In the genomic region with DNA sequence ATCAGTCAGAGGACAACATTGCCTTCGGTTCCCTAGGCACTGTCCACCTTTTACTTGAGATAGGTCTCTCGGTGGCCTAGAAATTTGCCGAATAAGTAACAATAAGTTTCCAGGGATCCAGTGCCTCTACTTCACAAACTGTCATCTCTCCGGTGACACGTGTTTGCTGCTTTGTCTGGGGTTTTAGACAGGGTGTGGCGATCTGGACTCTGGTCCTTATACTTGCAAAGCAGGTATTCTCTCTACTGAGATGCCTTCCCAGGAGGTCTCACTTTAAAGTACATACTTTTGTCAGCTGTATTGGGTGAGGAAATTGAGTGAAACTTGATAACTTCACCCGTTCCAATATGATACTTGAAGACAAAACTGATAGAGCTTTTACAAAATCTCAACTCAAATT, we compare ENCODE assay signal across 29 mouse cellular contexts.
"Had no signal": no experiment of that assay in that cellular context is flagged by ENCODE, and none has a peak within 500 bp of the region (broad histone marks: within the 10 kb centered on the region; RNA-seq: fewer than 3 reads in every experiment).

No protein-coding gene starts in this region.

- H3K9ac ChIP-seq: limb, embryonic 12.5 days; limb, embryonic 13.5 days; limb, embryonic 15.5 days; liver, embryonic 12.5 days; liver, embryonic 13.5 days; liver, embryonic 14.5 days; liver, embryonic 15.5 days; liver, postnatal 0 days; lung, embryonic 14.5 days; lung, embryonic 15.5 days; midbrain, embryonic 12.5 days; midbrain, embryonic 13.5 days; midbrain, embryonic 15.5 days; neural tube, embryonic 12.5 days; neural tube, embryonic 13.5 days had no signal

- H3K4me2 ChIP-seq: midbrain, embryonic 11.5 days; midbrain, embryonic 13.5 days; midbrain, embryonic 15.5 days had no signal

- H3K36me3 ChIP-seq: limb, embryonic 10.5 days; limb, embryonic 12.5 days; limb, embryonic 13.5 days; limb, embryonic 15.5 days; liver, embryonic 12.5 days; liver, embryonic 13.5 days; liver, embryonic 15.5 days; lung, embryonic 15.5 days; midbrain, embryonic 10.5 days; midbrain, embryonic 12.5 days; midbrain, embryonic 13.5 days; midbrain, embryonic 15.5 days; neural tube, embryonic 12.5 days; neural tube, embryonic 13.5 days had no signal

- H3K4me3 ChIP-seq: limb, embryonic 10.5 days; limb, embryonic 15.5 days; liver, embryonic 12.5 days; liver, embryonic 13.5 days; liver, embryonic 15.5 days; lung, embryonic 15.5 days; megakaryocyte, embryonic 14.5 days; midbrain, embryonic 12.5 days; midbrain, embryonic 13.5 days; midbrain, embryonic 15.5 days; myocyte; neural tube, embryonic 12.5 days; neural tube, embryonic 13.5 days had no signal

- H3K27me3 ChIP-seq: limb, embryonic 12.5 days; limb, embryonic 13.5 days; limb, embryonic 15.5 days; liver, embryonic 12.5 days; liver, embryonic 13.5 days; liver, embryonic 15.5 days; lung, embryonic 15.5 days; megakaryocyte, embryonic 14.5 days; midbrain, embryonic 12.5 days; midbrain, embryonic 13.5 days; midbrain, embryonic 15.5 days; neural tube, embryonic 12.5 days; neural tube, embryonic 13.5 days had no signal

- DNase-seq: left cerebral cortex, postnatal 4 days; liver, embryonic 13.5 days; lung, adult 18-20 months; lung, adult 2 months; lung, embryonic 14.5 days; lung, postnatal 10 days; lung, postnatal 14 days; lung, postnatal 36 days; midbrain, embryonic 14.5 days had no signal

- H3K9me3 ChIP-seq: limb, embryonic 10.5 days; limb, embryonic 12.5 days; limb, embryonic 13.5 days; limb, embryonic 15.5 days; liver, embryonic 12.5 days; liver, embryonic 13.5 days; liver, embryonic 15.5 days; lung, embryonic 15.5 days; midbrain, embryonic 10.5 days; midbrain, embryonic 12.5 days; midbrain, embryonic 13.5 days; midbrain, embryonic 15.5 days; neural tube, embryonic 12.5 days; neural tube, embryonic 13.5 days had no signal

- ATAC-seq: lung, postnatal 0 days; midbrain, embryonic 15.5 days had no signal

- H3K27ac ChIP-seq: limb, embryonic 13.5 days; limb, embryonic 15.5 days; liver, embryonic 12.5 days; liver, embryonic 13.5 days; liver, embryonic 14.5 days; liver, embryonic 15.5 days; lung, embryonic 15.5 days; macrophage; midbrain, embryonic 12.5 days; midbrain, embryonic 13.5 days; midbrain, embryonic 15.5 days; neural tube, embryonic 12.5 days; neural tube, embryonic 13.5 days had no signal

- H3K4me1 ChIP-seq: liver, embryonic 12.5 days; liver, embryonic 13.5 days; liver, embryonic 15.5 days; midbrain, embryonic 15.5 days had no signal
